Mouse (Mus musculus): ENCODE results near the gene Fbxl3.

Gene Fbxl3

DNA sequence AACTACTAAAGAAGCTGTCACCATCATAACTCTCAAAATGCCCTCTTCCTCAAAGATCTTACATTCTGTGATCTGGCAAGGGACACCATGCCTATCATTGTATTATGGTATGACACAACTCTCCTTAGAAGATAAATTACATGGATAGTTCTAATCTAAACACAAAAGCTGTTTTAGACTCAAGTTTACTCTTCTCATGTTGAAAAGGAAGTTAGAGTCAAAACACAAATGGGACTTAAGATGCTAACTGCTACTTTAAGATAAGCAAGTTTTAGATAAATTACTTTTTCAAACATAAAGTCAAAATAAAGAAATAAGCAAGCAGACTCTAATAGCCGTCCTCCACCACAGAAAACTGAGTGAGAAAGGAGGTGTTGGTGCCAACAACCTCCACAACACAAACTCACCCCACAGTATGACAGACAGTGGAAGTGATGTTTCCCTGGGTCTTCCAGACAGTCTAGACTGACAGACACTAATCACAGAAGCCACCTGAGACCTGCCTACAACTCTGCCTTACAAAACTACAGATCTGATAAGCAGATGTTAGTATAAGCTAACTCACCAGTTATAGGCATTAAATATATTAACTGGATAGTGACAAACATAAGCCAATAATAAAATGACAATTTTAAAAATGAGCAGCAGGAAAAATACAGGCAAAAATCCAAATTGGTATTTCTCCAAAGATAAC, 13.4 kb downstream of the Fbxl3 start:
- no peak for DNase-seq

DNA sequence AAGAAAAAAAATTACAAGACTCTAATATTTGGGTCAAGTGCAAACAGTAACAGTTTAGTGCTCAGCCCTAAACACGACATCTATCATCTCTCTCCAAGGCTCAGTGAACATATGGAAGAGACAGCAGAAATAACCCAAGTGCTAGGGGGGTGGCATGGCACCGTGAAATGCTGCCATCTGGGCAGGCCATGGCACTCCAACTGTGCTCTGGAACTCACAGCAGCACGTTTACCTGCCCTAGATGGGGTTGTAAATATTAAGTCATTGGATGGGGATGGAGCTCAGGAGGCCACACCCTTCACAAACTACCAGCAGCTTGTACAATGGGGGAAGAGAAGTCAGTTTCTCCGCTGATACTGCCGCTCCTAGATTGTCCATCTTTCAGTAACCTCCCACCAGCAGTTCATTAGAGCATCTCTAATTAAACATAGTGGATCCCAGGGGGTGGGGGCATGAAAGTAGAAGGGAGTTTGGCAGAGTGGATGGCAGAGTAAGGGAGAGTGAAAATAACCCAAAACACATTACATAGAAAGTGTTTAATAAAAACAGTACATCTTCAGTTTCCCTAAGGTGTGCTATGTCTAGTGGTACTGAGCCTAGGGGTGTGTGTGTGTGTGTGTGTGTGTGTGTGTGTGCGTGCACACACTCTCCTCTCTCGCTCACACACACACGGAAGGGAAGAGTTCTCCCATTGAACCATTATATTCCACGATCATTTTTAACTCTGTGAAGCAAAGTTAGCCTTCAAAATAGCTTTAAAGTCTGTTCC, 20.0 kb downstream of the Fbxl3 start:
- DNase-seq: no peak

DNA sequence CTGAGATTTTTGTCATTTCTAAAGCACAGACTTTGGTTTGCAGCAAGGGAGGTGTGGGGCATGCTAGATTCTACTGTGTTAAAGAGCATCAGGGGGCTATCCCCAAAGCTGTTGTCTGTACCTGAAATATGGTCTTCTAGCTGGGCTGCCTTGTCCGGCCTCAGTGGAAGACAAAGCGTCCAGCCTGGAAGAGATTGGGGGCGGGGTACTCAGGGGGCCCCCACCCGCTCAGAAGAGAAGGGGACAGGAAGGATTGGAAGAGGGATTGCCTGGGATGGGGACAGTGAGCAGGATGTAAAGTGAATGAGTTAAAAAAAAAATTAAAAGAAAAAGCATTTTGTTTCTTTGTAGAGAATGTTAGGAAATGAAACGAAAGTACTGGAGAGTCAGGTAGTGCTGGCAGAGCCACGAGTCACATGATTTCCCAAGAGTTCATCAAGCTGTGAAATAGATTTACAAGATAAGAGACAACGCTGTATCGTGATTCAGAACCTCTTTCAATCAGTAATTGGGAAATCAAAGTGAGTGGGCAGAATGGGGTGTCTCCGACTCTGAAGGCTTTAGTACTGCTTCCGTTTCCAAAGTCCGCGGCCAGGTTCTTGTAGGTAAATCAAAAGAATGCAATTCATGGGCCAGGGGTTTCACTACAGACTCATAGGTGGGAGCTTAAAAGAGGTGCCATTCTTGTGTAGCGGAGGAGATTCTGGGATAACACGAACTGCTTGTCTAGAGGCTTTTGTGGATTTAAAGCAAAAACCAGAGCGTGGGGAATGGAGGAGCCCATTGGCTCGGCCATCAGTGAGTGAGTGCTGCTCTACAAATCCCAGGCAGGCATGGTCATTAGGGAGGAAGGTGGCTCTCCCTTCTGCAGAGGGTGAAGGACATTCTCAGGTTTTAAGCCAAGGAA, 21.1 kb downstream of the Fbxl3 start:
- no peak for DNase-seq

DNA sequence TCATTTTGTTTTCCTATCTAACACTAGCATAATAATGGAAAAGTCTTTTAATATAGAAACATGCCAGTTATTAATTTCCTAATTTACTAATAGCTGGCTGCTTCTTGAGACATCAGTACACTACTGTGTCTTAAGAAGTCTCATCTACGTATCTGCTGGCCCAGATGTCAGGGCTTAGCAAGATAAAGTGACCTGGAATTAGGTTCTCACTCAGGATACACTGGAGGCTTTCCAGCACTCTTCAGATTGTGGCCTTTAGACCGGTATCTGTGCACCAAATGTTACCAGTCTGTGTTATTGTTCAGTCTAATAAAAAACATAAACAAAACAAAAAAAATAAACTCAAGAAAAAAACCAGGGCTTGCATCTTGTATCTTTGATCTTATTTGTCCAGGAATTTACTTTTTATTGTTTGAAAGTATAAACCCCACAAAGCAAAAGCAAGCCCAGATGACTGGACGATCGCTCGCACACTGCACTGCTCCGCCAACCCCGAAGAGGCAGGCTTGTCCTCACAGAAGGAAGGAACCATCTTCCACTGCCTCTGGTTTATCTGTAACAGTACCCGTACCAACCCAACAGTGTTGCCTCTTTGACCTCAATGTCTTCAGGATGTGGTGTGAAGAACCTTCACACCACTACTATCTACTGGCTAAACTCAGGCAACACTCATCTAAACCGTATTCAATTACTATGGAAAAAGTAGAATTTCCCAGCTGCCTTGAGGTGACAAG, 21.9 kb downstream of the Fbxl3 start:
- no peak for DNase-seq

DNA sequence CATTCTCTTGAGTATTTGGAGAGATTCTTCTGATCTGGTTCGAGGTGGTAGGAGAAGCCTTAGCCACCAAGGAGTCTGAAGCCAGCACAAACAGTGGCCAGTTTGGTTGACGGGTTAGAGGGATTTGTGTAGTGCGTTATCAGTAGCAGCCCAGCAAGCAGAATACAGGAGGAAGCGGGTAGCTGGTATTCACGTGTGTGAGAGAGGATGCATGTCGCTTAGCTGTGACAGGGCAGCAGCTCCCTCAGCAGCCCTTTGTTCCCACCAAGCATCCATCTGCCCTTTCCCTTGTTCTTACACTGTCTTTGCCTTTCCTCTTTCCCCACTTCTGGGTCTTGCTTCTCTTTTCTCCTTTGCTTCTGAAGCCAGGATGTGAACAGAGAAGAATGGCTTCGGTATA, 24.2 kb downstream of the Fbxl3 start:
- DNase-seq: no peak

DNA sequence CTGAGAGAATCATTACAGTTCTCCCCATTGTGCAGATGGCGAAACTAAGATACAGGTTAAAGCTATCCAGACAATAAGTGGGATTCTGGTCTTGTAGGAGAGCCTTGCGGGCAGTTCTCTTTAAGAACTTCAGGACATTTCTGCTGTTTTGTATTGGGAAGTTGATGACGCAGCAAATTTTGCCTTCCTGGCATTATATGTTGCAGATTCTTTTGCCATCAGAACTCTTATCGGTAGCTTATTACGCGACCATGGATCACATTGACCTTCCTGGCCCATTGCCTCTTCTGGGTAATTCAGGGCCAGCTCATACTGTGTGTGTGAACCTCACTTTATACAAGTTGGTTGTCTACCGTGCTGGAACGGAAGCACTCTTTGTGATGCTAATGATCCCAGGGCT, 25.5 kb downstream of the Fbxl3 start:
- DNase-seq: no peak

DNA sequence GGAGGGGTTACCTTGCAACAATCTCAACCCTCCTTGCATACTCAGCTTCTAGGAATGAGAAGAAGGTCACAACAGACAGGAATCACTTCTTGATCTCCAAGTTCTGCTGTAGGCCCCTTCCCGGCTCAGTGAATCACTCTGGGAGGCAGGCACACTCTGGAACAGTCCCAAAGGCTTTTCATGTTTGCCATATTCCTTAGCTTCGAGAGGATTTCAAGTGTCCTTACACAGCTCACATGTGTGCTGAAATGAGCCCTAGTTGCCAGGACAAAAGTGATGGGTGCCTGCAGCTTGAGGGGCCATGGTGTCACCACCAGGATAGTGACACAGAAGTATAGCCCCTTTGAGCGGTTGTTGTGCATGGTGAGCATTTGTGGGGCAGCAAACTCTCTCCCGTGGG, 26.6 kb downstream of the Fbxl3 start:
- no peak for DNase-seq

DNA sequence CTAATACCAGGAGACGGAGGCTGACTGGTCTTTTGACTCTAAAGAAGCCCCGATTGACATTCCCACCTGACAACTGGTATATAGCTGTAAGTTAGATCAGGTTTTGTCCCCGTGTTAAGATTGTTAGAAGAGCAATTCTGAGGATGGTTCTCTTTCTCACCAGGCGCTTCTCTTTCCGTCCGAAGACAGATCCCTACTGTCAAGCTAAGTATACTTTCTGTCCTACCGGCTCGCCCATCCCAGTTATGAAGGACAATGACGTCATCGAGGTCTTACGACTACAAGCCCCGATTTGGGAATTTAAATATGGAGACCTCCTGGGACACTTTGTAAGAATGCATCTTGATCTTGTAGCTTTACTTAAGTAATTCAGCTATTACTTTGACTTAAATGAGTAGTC, 27.9 kb downstream of the Fbxl3 start:
- DNase-seq: no peak

DNA sequence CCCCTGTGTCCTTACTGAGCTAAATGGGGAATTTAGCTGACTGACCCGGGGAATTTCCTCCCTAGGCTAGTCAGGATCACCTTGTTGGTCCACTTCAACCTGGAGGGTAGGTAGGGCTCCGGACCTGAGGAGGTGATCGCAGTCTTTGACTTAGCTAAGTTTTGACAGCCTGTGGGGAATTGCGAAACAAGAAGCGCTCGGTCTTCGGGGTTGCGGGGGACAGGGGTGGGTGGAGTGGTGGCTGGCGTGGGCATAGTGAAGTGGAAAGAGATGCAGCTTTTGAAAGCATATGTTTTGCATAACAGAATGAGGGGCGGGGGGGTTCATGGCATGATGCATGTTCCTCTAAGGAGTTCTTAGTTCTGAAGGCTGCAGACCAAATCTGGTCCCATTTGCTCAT, 28.6 kb downstream of the Fbxl3 start:
- peak in 1 of 2 experiments; percentile 25 for DNase-seq

DNA sequence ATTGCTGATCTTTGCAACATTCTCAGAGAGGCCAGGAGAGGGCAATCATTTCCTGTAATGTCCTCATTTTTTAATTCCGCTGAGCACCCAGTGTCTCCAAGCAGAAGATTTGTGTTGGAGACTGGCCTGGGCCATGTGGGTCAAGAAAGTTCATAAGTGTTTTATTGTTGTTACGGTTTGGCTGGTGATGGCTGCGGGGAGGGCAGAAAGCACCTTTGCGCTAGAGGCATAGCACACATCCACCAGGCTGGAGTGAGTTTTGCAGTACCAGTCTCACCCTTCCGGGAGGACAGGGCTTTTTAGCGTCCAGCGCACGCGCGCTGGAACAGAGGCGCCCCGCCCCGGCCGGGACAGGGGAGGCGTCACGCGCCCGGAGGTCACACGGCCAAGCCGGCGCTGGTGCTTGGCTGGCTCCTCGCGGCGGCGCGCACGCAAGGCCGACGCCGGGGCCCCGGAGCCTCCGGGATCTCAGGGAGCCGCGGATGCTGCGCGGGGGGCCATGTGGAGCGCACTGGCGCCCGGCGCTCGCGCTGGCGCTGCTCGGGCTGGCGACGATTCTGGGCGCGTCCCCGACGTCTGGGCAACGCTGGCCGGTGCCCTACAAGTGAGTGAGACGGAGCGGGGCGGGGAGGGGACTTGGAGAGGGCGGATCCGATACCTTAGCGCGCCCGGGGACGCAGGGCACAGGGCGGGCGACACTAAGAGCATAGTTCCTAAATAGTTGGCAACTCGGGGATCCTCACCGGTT, 29.3 kb downstream of the Fbxl3 start, which contains the start of gene Cln5:
Cln5 (plus strand) TSS at position 353 of the 748 bp plus-strand sequence.
- peak; percentile 94 to 97 for DNase-seq

DNA sequence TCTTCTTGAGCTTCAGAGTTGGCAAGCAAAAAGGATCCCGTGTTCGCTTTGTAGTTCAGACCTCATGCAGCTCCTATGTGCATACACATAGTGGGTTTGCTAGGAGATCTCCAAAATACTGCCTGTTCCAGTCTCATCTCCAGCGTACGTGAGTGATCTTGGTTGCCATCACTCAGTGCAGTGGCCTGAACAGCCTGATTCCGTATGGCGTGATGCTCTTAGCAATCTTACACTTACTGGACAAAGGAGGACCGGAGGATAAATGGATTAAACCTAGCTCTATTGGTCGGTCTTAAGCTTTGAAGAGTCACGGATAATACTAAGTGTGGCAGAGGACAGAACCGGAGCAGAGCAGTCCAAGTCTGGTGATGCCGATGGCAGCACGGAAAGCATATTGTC, 29.9 kb downstream of the Fbxl3 start:
- no peak for DNase-seq

DNA sequence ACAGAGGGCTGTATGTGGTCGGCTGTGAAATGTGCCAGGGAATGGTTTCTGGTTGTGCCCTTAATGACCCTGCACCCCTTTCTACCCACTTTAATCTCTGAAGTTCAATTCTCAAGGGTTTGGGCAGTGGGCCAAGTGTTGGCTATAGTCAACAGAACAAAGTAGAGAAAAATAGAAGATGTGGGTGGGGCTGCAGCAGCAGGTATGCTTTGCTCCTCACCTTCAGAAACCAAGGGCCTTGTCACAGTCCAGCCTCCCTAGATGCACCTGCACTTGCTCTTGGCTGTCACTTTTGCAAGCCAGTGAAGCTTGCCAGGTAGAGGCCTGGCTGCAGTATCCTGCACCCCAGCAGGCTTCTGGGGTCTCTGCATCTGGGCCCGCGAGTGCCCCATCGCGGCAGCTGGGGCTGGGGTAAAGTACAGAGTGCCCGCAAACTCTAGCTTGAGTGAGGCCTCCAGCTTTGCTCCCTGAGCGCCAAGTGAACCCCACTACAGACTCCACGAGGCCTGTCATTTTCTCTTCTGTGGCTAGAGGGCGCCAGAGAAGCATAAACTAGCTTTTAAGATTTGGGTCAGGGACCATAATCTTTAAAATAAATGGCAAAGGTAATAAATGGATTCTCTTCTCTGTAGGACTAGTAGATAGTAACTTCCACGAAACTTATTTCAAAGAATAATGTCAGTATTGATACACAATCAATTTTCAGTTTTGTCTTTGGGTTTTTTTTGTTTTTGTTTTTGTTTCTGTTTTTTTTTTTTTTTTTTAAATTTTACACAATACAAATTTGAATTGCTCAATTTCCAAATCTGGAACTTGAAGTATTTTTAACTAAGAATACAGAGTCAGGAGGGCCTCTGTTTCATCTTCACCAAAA, 33.8 kb downstream of the Fbxl3 start:
- peak; percentile 87 for DNase-seq

DNA sequence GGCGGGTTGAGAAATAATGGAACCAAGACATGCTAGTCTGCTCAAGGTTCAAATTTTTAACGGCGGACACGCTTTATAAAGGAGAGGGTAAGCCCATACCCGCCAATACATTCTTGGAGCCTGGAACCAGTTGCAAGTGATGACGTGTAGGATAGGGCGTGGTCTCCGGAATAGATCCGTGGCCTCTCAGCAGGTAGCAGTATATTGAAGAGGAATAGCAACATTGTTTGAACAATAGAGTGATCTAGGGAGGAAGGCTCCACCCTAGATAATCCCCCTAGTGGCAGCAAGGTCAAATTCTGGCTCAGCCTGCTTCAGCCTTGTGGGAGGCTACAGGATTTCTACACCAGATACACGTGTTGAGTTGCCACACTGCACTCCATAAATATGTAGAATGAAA, 39.9 kb downstream of the Fbxl3 start:
- DNase-seq: no peak

DNA sequence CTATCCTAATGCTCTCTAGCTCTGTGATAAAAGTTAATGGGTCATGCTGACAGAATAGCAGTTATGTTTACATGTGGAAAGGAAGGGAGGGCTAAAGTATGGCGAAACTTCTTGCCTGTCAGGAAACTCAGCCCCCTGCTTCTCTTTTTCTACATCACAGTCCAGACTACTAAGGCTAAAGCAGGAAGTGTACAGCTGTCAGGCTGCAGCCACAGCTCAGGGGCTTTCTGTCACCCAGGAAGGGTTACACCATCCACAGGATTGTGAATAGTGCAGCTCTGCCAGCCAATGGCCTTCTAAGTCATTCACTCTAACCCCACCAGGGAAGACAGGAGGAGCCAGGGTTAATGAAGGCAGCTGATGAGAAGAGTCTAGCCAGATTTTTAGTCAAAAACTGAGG, 40.4 kb downstream of the Fbxl3 start:
- no peak for DNase-seq

DNA sequence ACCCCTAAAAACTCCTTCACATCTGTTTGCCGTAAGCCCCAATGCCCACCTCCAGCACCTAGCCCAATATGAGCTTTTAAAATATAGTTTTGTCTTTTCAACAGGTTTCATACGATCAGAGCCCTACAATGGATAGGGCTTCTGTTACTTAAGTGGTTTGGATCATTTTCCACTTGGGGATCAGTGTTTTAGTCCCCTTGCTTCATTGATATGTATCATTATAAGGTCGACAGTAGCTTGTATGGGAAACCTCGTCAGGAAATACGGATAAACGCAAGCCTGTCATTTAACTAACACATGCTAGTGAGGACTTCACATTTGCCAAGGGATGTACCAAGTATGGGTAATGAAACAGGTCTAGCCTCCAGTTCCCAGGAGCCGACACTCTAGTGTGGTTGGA, 42.8 kb downstream of the Fbxl3 start:
- no peak for DNase-seq

DNA sequence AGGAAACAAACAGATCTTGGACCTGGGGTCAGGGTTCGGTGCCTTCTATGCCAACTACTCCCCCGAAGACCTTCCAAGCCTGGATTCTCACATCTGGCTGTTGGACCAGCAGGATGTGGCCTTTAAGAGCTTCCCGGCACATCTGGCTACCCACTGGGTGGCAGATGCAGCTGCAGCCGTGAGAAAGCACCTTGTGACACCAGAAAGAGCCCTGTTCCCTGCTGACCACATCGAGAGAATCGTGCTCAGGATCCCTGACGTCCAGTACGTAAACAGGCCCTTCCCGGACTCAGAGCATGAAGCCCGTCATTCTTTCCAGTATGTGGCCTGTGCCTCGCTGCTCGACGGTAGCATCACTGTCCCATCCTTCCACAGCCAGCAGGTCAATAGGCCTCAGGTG, 44.6 kb downstream of the Fbxl3 start:
- no peak for DNase-seq

DNA sequence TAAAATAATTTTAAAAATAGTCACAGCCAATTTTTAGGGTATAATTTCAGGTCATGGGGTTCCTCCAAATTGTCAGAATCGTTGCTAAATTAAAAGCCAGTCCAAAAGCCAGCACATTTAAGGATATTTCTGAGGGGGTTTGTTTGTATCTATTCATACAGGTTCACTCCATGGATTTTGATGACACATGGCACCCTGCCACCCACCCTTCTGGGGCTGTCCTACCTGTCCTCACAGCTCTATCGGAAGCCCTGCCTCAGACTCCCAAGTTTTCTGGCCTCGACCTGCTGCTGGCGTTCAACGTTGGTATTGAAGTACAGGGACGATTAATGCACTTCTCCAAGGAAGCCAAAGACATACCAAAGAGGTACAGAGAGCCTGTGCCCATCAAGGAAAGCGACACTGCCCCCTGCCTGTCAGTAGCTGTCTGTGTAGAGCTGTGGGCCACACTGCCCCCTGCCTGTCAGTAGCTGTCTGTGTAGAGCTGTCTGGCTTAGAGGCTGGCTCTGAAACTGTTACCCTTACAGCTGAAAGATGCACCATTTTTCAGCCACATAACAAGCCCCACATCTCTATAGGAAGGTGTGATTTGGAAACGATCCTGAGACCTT, 48.1 kb downstream of the Fbxl3 start:
- DNase-seq: peak; percentile 88 to 90

DNA sequence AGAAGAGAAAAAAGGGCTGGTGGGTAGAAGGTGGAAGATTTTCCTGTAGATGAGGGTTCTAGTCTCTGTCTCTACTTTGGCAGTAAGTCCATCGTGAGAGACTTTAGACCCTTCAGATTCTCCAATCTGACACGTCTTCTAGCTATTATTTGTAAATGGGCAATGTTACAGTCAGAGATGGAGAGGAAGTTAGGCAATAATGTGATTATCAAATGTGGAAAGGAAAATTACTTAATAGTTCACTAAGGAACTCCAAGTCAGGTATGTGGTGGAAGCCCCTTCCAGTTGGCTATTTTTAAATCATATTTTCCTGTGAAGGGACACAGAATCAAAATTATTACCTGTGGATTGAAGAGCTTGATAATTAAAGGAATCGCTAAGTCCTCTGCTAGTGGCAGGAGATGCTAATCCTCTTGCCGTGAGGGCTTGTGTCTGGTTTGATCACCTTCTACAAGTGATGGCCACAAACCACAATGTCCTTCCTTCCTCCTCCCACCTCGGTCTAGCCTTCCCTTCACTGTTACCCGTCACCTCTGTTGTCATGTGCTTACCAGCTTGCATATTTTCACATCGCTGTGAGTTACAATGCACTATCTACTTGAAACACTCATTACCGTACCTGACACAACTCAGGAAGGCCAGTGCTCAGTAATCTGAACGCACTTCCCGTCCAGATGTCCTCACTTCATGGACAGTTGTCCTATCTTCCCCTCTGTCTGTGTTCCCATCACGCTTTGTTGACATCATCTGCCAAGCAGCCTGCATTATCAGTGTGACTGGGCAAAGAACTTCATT, 50.9 kb downstream of the Fbxl3 start:
- DNase-seq: no peak

DNA sequence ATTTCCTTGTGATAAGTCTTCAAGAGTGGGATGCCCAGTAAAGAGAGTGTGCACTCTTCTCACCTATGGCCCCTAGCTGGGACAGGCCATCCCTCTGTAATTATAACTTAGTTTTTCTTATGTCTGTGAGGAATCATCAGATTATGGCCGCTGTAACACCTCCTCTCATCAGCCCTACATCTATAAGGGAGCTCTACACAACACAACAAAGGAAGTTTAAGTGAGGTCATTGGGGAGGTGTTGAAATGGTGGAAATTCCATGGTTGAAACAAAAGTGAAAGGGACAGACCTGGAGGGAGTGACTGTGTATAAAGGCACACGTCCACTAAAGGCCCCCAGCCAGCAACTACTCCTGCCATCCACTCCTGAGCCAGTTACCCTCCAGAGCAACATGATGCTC, 52.7 kb downstream of the Fbxl3 start, which contains the start of gene Acod1:
Acod1 (plus strand) TSS at position 301 of the 400 bp plus-strand sequence.
- DNase-seq: no peak

DNA sequence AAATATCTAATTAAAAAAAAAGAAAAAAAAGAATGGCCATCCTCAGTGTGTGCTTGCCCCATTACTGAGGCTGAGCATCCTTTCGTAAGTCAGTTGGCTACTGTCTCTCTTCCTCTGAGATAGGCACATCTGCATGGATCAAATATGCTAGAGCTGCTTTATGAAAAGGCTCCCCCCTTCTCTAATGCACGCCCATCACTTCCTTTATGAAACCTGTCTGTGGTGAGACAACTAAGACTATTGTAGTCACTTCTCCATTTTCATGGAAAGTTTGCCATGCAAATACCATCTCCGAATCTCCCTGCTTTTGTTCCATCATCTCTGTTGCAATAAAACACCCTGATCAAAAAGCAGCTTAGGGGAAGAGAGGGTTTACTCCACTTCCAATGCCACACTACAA, 62.4 kb downstream of the Fbxl3 start:
- DNase-seq: no peak

Data from kidney, postnatal 4 days (tissue).